Mouse (Mus musculus): ENCODE data around the gene Zdhhc17. TPM values are rescaled to one million over a fixed set of nuclear protein-coding genes. Genes with fewer than 3 reads are reported as not detected.
A peak's percentile ranks its signal among the peaks of the same experiment; 100 is the strongest.

Zdhhc17 gene
- polyA plus RNA-seq, 1 experiment, result 5.2 TPM

- Histone ChIP-seq H3K79me3 (ENCODE audit: low read depth) (peaks cover 29% of the 10 kb centered on the region), H3K79me2 (ENCODE audit: control insufficient read depth, insufficient read depth) (peaks cover 34% of the 10 kb centered on the region), H3K27me3 (ENCODE audit: control insufficient read depth, insufficient read depth, insufficient read length) (no peaks in the 10 kb centered on the region), H3K36me3 (ENCODE audit: control insufficient read depth, insufficient read depth) (no peaks in the 10 kb centered on the region), H3ac (ENCODE audit: control insufficient read depth, insufficient read length, low read depth) (peak overlapping the region; percentile 70), H3K4me3 (ENCODE audit: insufficient read depth, poor library complexity, severe bottlenecking) (peak overlapping the region; percentile 12)
- peak; percentile 70 for TF ChIP-seq USF1 (IDR thresholded peaks at IDR 0.05; ENCODE audit: low read depth)
- TF ChIP-seq MYOD1 (IDR thresholded peaks at IDR 0.05; ENCODE audit: control insufficient read depth, insufficient read length, low read depth), result no peak
- no peak for TF ChIP-seq FOSL1 (IDR thresholded peaks at IDR 0.05; ENCODE audit: insufficient read depth, low read length, poor library complexity, severe bottlenecking)
- TF ChIP-seq MYOG (IDR thresholded peaks at IDR 0.05; ENCODE audit: control insufficient read depth, extremely low read depth, insufficient read length), result no peak
Observed at GRCm38 (mm10) chr10:111011226-111011765, 1.4 kb upstream of the Zdhhc17 start.

DNA sequence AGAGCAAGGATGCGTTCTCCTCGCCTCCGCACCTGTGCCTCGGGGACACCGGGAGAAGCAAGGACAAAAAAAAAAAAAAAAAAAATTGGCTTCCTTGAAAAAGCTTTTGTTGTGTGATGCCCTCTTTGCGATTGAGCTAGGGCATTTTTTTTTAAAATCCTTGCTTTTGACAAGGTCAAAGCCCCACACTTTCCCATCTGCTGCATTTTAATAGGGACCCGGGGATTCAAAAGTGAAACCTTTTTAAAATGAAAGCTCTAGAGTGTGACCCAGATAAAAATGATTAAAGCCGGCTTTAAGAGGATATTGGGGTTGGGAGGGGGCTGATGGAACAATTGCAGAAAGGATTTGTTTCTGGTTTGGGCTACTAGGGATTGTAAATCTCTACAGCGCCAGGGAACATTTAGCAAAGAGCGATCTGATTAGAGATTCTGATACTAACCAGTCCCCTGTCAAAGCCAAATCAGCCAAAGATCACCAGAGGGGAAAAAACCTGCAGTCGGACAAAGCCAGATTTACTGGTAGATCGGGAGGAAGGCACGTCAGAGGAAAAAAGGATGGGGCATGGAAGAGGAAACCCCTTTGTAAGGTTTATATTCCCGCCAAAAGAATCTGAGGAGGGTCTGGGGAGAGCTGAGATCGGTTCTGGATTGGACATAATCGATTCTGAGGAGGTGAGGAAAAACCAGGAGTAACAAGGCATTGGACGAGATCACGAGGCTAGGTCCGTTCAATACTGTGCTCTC, 713 bp upstream of the Zdhhc17 start:
- no peak for TF ChIP-seq MAX (IDR thresholded peaks at IDR 0.05)
- TF ChIP-seq MYOG (IDR thresholded peaks at IDR 0.05; ENCODE audit: control insufficient read depth, extremely low read depth, insufficient read length), result no peak
- TF ChIP-seq FOSL1 (IDR thresholded peaks at IDR 0.05; ENCODE audit: insufficient read depth, low read length, poor library complexity, severe bottlenecking), result no peak
- TF ChIP-seq CEBPB (IDR thresholded peaks at IDR 0.05; ENCODE audit: low read depth), result no peak
- no peak for TF ChIP-seq MYOD1 (IDR thresholded peaks at IDR 0.05; ENCODE audit: control insufficient read depth, insufficient read length, low read depth)
- TF ChIP-seq CTCF (IDR thresholded peaks at IDR 0.05; ENCODE audit: control insufficient read depth, insufficient read depth, insufficient read length), result no peak
- no peak for TF ChIP-seq USF1 (IDR thresholded peaks at IDR 0.05; ENCODE audit: low read depth)
- H3K27me3 ChIP-seq (ENCODE audit: control insufficient read depth, insufficient read depth, insufficient read length), result no peaks in the 10 kb centered on the region
- H3K36me3 ChIP-seq (ENCODE audit: control insufficient read depth, insufficient read depth), result no peaks in the 10 kb centered on the region
- peaks cover 35% of the 10 kb centered on the region for H3K79me3 ChIP-seq (ENCODE audit: low read depth)
- peak overlapping the region; percentile 97 for H3K4me3 ChIP-seq (ENCODE audit: insufficient read depth, poor library complexity, severe bottlenecking)
- peak overlapping the region; percentile 97 for H3ac ChIP-seq (ENCODE audit: control insufficient read depth, insufficient read length, low read depth)
- H3K79me2 ChIP-seq (ENCODE audit: control insufficient read depth, insufficient read depth), result peaks cover 40% of the 10 kb centered on the region

DNA sequence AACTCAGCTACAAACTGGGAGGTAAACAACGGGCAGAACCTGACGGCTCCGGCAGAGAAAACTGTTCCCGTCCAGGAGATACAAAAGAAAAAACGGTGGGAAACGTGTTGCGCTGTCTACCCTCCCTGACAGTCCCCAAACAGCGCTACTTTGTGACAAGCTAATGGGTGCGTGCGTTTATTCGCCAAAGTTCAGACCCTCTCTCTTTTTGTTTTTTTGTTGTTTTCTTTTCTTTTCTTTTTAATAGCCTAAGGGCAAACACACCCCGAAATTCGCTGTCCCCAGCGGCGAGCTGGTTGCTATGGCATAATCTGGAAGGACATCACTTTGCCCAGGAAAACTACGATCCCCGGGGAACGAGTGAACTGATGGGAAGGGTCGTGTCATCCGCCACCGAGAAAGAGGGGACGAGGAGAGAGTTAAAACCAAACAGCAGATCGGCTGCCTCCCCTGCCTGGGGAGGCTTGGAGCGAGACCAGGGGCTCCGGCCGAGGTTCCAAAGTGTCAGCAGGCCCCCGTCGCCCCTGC, 763 bp downstream of the Zdhhc17 start:
- H3K79me2 ChIP-seq (ENCODE audit: control insufficient read depth, insufficient read depth), result peaks cover 55% of the 10 kb centered on the region
- peak overlapping the region; percentile 97 for H3ac ChIP-seq (ENCODE audit: control insufficient read depth, insufficient read length, low read depth)
- H3K27me3 ChIP-seq (ENCODE audit: control insufficient read depth, insufficient read depth, insufficient read length), result no peaks in the 10 kb centered on the region
- H3K79me3 ChIP-seq (ENCODE audit: low read depth), result peaks cover 49% of the 10 kb centered on the region
- TF ChIP-seq MAX (IDR thresholded peaks at IDR 0.05) (no peak), MYOG (IDR thresholded peaks at IDR 0.05; ENCODE audit: control insufficient read depth, extremely low read depth, insufficient read length) (no peak), CTCF (IDR thresholded peaks at IDR 0.05; ENCODE audit: control insufficient read depth, insufficient read depth, insufficient read length) (no peak), CEBPB (IDR thresholded peaks at IDR 0.05; ENCODE audit: low read depth) (no peak), FOSL1 (IDR thresholded peaks at IDR 0.05; ENCODE audit: insufficient read depth, low read length, poor library complexity, severe bottlenecking) (no peak), USF1 (IDR thresholded peaks at IDR 0.05; ENCODE audit: low read depth) (no peak), MYOD1 (IDR thresholded peaks at IDR 0.05; ENCODE audit: control insufficient read depth, insufficient read length, low read depth) (no peak)
- no peaks in the 10 kb centered on the region for H3K36me3 ChIP-seq (ENCODE audit: control insufficient read depth, insufficient read depth)
- peak overlapping the region; percentile 97 for H3K4me3 ChIP-seq (ENCODE audit: insufficient read depth, poor library complexity, severe bottlenecking)

GRCm38 (mm10) chr10:111007687-111008086, 2.3 kb downstream of the Zdhhc17 start:
- TF ChIP-seq FOSL1 (IDR thresholded peaks at IDR 0.05; ENCODE audit: insufficient read depth, low read length, poor library complexity, severe bottlenecking) (no peak), CEBPB (IDR thresholded peaks at IDR 0.05; ENCODE audit: low read depth) (no peak), USF1 (IDR thresholded peaks at IDR 0.05; ENCODE audit: low read depth) (no peak), CTCF (IDR thresholded peaks at IDR 0.05; ENCODE audit: control insufficient read depth, insufficient read depth, insufficient read length) (no peak), MYOG (IDR thresholded peaks at IDR 0.05; ENCODE audit: control insufficient read depth, extremely low read depth, insufficient read length) (no peak), MYOD1 (IDR thresholded peaks at IDR 0.05; ENCODE audit: control insufficient read depth, insufficient read length, low read depth) (no peak), MAX (IDR thresholded peaks at IDR 0.05) (no peak)
- Histone ChIP-seq H3K27me3 (ENCODE audit: control insufficient read depth, insufficient read depth, insufficient read length) (no peaks in the 10 kb centered on the region), H3K79me3 (ENCODE audit: low read depth) (peaks cover 61% of the 10 kb centered on the region), H3K79me2 (ENCODE audit: control insufficient read depth, insufficient read depth) (peaks cover 70% of the 10 kb centered on the region), H3K36me3 (ENCODE audit: control insufficient read depth, insufficient read depth) (no peaks in the 10 kb centered on the region), H3K4me3 (ENCODE audit: insufficient read depth, poor library complexity, severe bottlenecking) (no peak overlapping the region), H3ac (ENCODE audit: control insufficient read depth, insufficient read length, low read depth) (no peak overlapping the region)

DNA sequence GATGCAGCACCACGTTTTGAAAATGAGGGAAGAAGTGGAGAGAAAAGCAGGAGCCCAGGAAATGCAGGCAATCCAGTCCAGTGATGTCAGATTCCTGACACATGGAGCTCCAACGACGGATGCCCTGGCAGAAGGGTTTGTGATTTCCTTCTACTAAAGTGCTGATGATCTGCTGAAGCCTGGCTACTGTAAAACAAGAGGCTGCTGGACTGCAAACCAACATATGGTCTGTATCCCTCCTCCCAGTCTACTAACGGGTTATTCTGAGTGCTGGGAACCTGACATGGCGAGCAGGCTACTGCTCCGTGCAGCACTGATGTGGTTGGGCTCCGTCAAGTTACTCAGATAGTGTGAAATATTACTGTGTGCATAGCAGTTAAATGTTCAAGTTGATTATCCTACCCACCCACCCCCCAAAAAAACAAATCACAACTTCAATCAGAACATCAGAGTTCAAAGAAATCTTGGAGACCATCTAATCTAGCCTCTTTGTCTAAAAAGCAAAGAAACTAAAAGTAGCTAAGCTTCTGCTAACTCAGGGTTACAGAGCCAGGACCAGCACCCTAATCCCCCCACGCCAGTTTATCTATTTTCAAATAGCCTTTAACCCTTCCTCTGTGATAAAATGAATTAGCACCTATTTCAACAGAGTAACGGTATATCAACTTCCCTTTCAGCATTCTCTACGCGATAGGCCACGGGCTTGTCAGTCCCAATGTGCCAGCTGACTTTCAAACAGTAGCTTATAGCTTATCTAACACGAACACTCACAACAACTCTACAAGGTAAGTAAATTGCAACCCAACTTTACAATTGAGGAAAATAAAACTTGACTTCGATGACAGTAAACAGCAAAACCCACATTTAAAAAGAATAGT, 4.1 kb downstream of the Zdhhc17 start:
- H3K79me3 ChIP-seq (ENCODE audit: low read depth), result peaks cover 61% of the 10 kb centered on the region
- no peak overlapping the region for H3ac ChIP-seq (ENCODE audit: control insufficient read depth, insufficient read length, low read depth)
- H3K4me3 ChIP-seq (ENCODE audit: insufficient read depth, poor library complexity, severe bottlenecking), result no peak overlapping the region
- peaks cover 71% of the 10 kb centered on the region for H3K79me2 ChIP-seq (ENCODE audit: control insufficient read depth, insufficient read depth)
- no peaks in the 10 kb centered on the region for H3K36me3 ChIP-seq (ENCODE audit: control insufficient read depth, insufficient read depth)
- TF ChIP-seq USF1 (IDR thresholded peaks at IDR 0.05; ENCODE audit: low read depth) (no peak), CEBPB (IDR thresholded peaks at IDR 0.05; ENCODE audit: low read depth) (no peak), MYOD1 (IDR thresholded peaks at IDR 0.05; ENCODE audit: control insufficient read depth, insufficient read length, low read depth) (no peak), CTCF (IDR thresholded peaks at IDR 0.05; ENCODE audit: control insufficient read depth, insufficient read depth, insufficient read length) (no peak), FOSL1 (IDR thresholded peaks at IDR 0.05; ENCODE audit: insufficient read depth, low read length, poor library complexity, severe bottlenecking) (no peak), MAX (IDR thresholded peaks at IDR 0.05) (no peak), MYOG (IDR thresholded peaks at IDR 0.05; ENCODE audit: control insufficient read depth, extremely low read depth, insufficient read length) (no peak)
- no peaks in the 10 kb centered on the region for H3K27me3 ChIP-seq (ENCODE audit: control insufficient read depth, insufficient read depth, insufficient read length)
